Mouse (Mus musculus) kidney, adult 2 months (tissue): ENCODE results near the gene Crhr2.

Experiments
- CTCF ChIP-seq: fragments of 200-500 bp; conservative IDR thresholded peaks from 2 replicates; pipeline ENCODE4 v1.5.1; 2011; ENCODE audit warnings: low read depth, mild to moderate bottlenecking, control low read depth, low read length, moderate library complexity, mixed read lengths; ENCODE audit not compliant: insufficient read depth, insufficient read length
- POLR2A ChIP-seq: fragments of 200-500 bp; IDR thresholded peaks from one replicate; pipeline ENCODE4 v1.6.1; 2011; ENCODE audit warnings: low read depth, low read length, control low read depth

- TF ChIP-seq POLR2A: no peak
- TF ChIP-seq CTCF: peak; percentile 34; the same call in 1 of the 2 replicates
Observed at GRCm38 (mm10) chr6:55171638-55172037, 38.8 kb upstream of the Crhr2 start.
